Mouse (Mus musculus) c-Kit-negative CD71-positive TER-119-positive erythroid progenitor cells, embryonic 14.5 days (primary cell): ENCODE measurements around the gene Fam163a.
"Not testable (repeated sequence)": the region's sequence is repeated elsewhere in the genome, so short reads cannot be mapped to it uniquely, and the experiment has no call there.

ENCODE experiments used
- DNase-seq: peaks from one replicate; pipeline ENCODE4 v3.0.0-alpha.2; 2013; ENCODE audit warnings: low read depth, low spot score

The Fam163a gene

GRCm38 (mm10) chr1:156204656-156205131, at the start of gene Fam163a:
Gene Fam163a (minus strand): TSS chr1:156205026.
- DNase-seq = no peak

- DNase-seq = not testable (repeated sequence)
These were observed 46.3 kb upstream of the Fam163a start for GRCm38 (mm10) chr1:156251096-156251495.

GRCm38 (mm10) chr1:156247893-156248292, 43.1 kb upstream of the Fam163a start:
- DNase-seq = no peak

GRCm38 (mm10) chr1:156241713-156242348, 37.0 kb upstream of the Fam163a start:
- DNase-seq = peak; percentile 40

GRCm38 (mm10) chr1:156241035-156241434, 36.2 kb upstream of the Fam163a start:
- DNase-seq = peak; percentile 58

GRCm38 (mm10) chr1:156231122-156231521, 26.3 kb upstream of the Fam163a start:
- DNase-seq = no peak

- DNase-seq = no peak
These were observed 25.7 kb upstream of the Fam163a start for GRCm38 (mm10) chr1:156230339-156231089.

GRCm38 (mm10) chr1:156229448-156229847, 24.6 kb upstream of the Fam163a start:
- no peak for DNase-seq

GRCm38 (mm10) chr1:156228728-156229127, 23.9 kb upstream of the Fam163a start:
- no peak for DNase-seq

- DNase-seq = no peak
These were observed 22.1 kb upstream of the Fam163a start for GRCm38 (mm10) chr1:156226903-156227302.

- DNase-seq = peak; percentile 81
These were observed 17.6 kb upstream of the Fam163a start for GRCm38 (mm10) chr1:156222205-156223000.

GRCm38 (mm10) chr1:156221327-156221726, 16.5 kb upstream of the Fam163a start:
- no peak for DNase-seq

- no peak for DNase-seq
These were observed 13.7 kb upstream of the Fam163a start for GRCm38 (mm10) chr1:156218573-156218972.

GRCm38 (mm10) chr1:156217941-156218340, 13.1 kb upstream of the Fam163a start:
- no peak for DNase-seq

GRCm38 (mm10) chr1:156217393-156217792, 12.6 kb upstream of the Fam163a start:
- DNase-seq = peak; percentile 89

GRCm38 (mm10) chr1:156216249-156216648, 11.4 kb upstream of the Fam163a start:
- no peak for DNase-seq

GRCm38 (mm10) chr1:156214651-156215050, 9.8 kb upstream of the Fam163a start:
- no peak for DNase-seq

GRCm38 (mm10) chr1:156212923-156213322, 8.1 kb upstream of the Fam163a start:
- DNase-seq = peak; percentile 51

GRCm38 (mm10) chr1:156211809-156212317, 7.0 kb upstream of the Fam163a start:
- DNase-seq = no peak

GRCm38 (mm10) chr1:156205164-156205563, 338 bp upstream of the Fam163a start:
- DNase-seq = no peak

GRCm38 (mm10) chr1:156203961-156204655, 718 bp downstream of the Fam163a start:
- no peak for DNase-seq
